Mouse (Mus musculus) ES-E14 (cell line): Measurements from ENCODE around the gene Sowahb. TPM values are rescaled to one million over a fixed set of nuclear protein-coding genes. Genes with fewer than 3 reads are reported as not detected.

Experiments used
- DNase-seq: peaks from one replicate; pipeline ENCODE4 v3.0.0-alpha.2; 2013; ENCODE audit warnings: low read depth, low spot score
- H3K27ac ChIP-seq: 2 replicates; pipeline ENCODE4 v1.5.1; 2012; ENCODE audit warnings: low read depth, mild to moderate bottlenecking, low read length, moderate library complexity, mixed read lengths; ENCODE audit not compliant: poor library complexity, insufficient read depth, severe bottlenecking
- H3K36me3 ChIP-seq: 2 replicates; pipeline ENCODE4 v1.6.1; 2012; ENCODE audit warnings: mild to moderate bottlenecking, low read length, moderate library complexity, mixed read lengths; ENCODE audit not compliant: control insufficient read depth, poor library complexity, insufficient read depth, severe bottlenecking
- H3K4me1 ChIP-seq, 2 experiments: fragments of 150-350 bp in 1 of 2; sonication (generic) in 1 of 2; 2 replicates each; pipeline ENCODE4 v1.6.1; 2012; ENCODE audit warnings: low read length in 2 of 2, mild to moderate bottlenecking in 1 of 2, mixed read lengths in 1 of 2; ENCODE audit not compliant: control insufficient read depth in 2 of 2, insufficient read depth in 2 of 2, poor library complexity in 1 of 2
- H3K4me3 ChIP-seq, 2 experiments: fragments of 150-350 bp in 1 of 2; sonication (generic) in 1 of 2; 2 replicates each; pipeline ENCODE4 v1.5.1; 2012; ENCODE audit warnings: low read length in 2 of 2, low read depth in 1 of 2, mild to moderate bottlenecking in 1 of 2, mixed read lengths in 1 of 2; ENCODE audit not compliant: insufficient read depth in 1 of 2, poor library complexity in 1 of 2, severe bottlenecking in 1 of 2
- H3K9ac ChIP-seq: 2 replicates; pipeline ENCODE4 v1.6.1; 2012; ENCODE audit warnings: low read depth, mild to moderate bottlenecking, low read length, mixed read lengths; ENCODE audit not compliant: poor library complexity, insufficient read depth, severe bottlenecking
- H3K9me3 ChIP-seq: fragments of 150-350 bp; sonication (generic); 2 replicates; pipeline ENCODE4 v1.6.1; 2012; ENCODE audit warnings: low read depth, mild to moderate bottlenecking, low read length; ENCODE audit not compliant: control insufficient read depth, insufficient read depth
- CHD2 ChIP-seq: IDR thresholded peaks from 2 replicates; pipeline ENCODE4 v1.6.1; 2014; ENCODE audit warnings: mild to moderate bottlenecking, low read depth, low read length, inconsistent platforms
- HCFC1 ChIP-seq: IDR thresholded peaks from 2 replicates; pipeline ENCODE4 v1.6.1; 2012; ENCODE audit warnings: low read length, inconsistent platforms, borderline replicate concordance; ENCODE audit not compliant: insufficient read depth
- MAFK ChIP-seq: IDR thresholded peaks from 2 replicates; pipeline ENCODE4 v1.6.1; 2014; ENCODE audit warnings: mild to moderate bottlenecking, low read depth, low read length, inconsistent platforms; ENCODE audit not compliant: insufficient read depth
- ZC3H11A ChIP-seq: IDR thresholded peaks from 2 replicates; pipeline ENCODE4 v1.6.1; 2012; ENCODE audit warnings: low read depth, mild to moderate bottlenecking, inconsistent platforms, low read length, borderline replicate concordance
- ZNF384 ChIP-seq: IDR thresholded peaks from 2 replicates; pipeline ENCODE4 v1.6.1; 2012; ENCODE audit warnings: low read depth, low read length, inconsistent platforms
- in situ Hi-C, 2 experiments: fragments of 600-800 bp; cut with MboI; formaldehyde crosslinking; loops; one replicate each; pipeline ENCODE4 v1.15.1; 2025; ENCODE audit warnings: low sequenced_read_pairs in 2 of 2, inconsistent platforms in 1 of 2; ENCODE audit not compliant: unreplicated experiment in 2 of 2
- total RNA-seq: library from RNA; depleted of rRNA; stranded (reverse); fragments of 300-350 nt; gene quantifications from 2 replicates; pipeline ENCODE4 v1.2.3, GENCODE M21; 2012

The Sowahb gene
- total RNA-seq, 1 experiment, result 1.9 TPM

DNA sequence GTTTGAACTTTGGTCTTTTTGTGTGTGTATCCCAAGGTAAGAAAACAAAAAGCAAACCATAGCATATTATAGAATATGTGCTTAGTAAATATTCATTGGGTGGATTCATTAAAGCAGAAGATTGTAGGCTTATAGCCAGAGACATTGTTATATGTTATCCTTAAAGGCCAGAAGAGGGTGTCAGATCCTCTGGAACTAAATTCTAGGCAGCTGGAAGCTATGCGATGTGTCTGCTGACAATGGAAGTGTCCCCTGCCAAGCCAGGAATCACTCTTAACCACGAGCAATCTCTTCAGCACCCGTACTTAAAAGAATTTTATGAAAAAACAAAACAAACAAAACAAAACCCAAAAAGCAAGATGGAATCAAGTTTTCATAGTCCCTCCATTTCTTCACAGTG, 27.1 kb downstream of the Sowahb start:
- in situ Hi-C loops, result no loop called here
- H3K9me3 ChIP-seq, result no peaks in the 10 kb centered on the region

GRCm38 (mm10) chr5:93008256-93008655, 36.6 kb downstream of the Sowahb start:
- H3K4me1 ChIP-seq, result peaks cover 0 to 5% of the 10 kb centered on the region in 2 experiments; a peak in 1 of 4 replicates
- H3K36me3 ChIP-seq, result no peaks in the 10 kb centered on the region
- in situ Hi-C loops, result no loop called here
- no peak for DNase-seq
- H3K9ac ChIP-seq, result no peak overlapping the region
- H3K9me3 ChIP-seq, result no peaks in the 10 kb centered on the region
- no peak overlapping the region for H3K27ac ChIP-seq
- no peak overlapping the region for H3K4me3 ChIP-seq
- no peak for TF ChIP-seq CHD2
- TF ChIP-seq MAFK, result no peak
- TF ChIP-seq HCFC1, result no peak
- TF ChIP-seq ZNF384, result no peak
- TF ChIP-seq ZC3H11A, result no peak

More for the DNA sequence above, 27.1 kb downstream of the Sowahb start:
- no peak for DNase-seq
- Histone ChIP-seq H3K4me1 (peaks cover 0 to 10% of the 10 kb centered on the region in 2 experiments; a peak in 2 of 4 replicates), H3K27ac (no peak overlapping the region), H3K9ac (no peak overlapping the region), H3K4me3 (no peak overlapping the region), H3K36me3 (no peaks in the 10 kb centered on the region)
- no peak for TF ChIP-seq CHD2
- TF ChIP-seq ZNF384, result no peak

DNA sequence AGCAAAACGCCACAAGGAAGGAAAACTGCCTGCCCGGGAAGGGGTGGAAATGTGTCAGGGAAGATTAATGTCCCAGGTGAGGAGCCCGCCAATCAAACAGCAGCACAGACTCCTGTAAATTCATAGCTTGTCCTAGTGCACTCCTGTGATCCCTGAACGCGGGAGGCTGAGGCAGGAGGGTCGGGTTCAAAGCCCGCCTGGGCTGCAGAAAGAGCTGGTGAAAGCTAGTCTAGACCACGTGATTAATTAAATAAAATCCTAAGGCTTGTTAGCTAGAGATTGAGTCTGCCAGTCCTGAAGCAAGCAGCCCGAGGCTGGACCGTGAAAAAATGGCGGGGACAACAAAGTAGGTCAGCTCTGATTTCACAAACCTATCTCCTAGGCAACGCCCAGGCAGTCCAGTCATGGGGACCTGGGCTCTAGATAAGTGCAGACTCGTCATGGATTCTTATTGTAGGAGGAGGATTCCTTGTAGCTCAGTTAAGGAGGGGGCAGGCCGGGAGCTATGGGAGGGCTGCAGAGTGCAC, 38.9 kb downstream of the Sowahb start:
- Histone ChIP-seq H3K4me3 (peak overlapping the region; percentile 61 to 71), H3K27ac (peak overlapping the region; percentile 80; the same call in 1 of the 2 replicates), H3K36me3 (no peaks in the 10 kb centered on the region), H3K9ac (peak overlapping the region; percentile 69), H3K4me1 (peaks cover 0 to 5% of the 10 kb centered on the region in 2 experiments; a peak in 1 of 4 replicates), H3K9me3 (no peaks in the 10 kb centered on the region)
- DNase-seq, result no peak
- in situ Hi-C loops, result no loop called here
- TF ChIP-seq HCFC1, result no peak
- no peak for TF ChIP-seq ZNF384
- TF ChIP-seq CHD2, result no peak
- no peak for TF ChIP-seq ZC3H11A
- TF ChIP-seq MAFK, result no peak

- TF ChIP-seq MAFK (peak; percentile 23; the same call in 1 of the 2 replicates), CHD2 (no peak)
- Histone ChIP-seq H3K9ac (peak overlapping the region; percentile 69), H3K4me1 (peaks cover 0 to 5% of the 10 kb centered on the region in 2 experiments; a peak in 1 of 4 replicates), H3K27ac (peak overlapping the region; percentile 80; the same call in 1 of the 2 replicates), H3K9me3 (no peaks in the 10 kb centered on the region), H3K36me3 (no peaks in the 10 kb centered on the region), H3K4me3 (peak overlapping the region; percentile 61 to 71)
- in situ Hi-C loops, result no loop called here
- no peak for DNase-seq
Measured at GRCm38 (mm10) chr5:93005229-93005814, 39.5 kb downstream of the Sowahb start.

- Histone ChIP-seq H3K9ac (no peak overlapping the region), H3K4me1 (peaks cover 0 to 5% of the 10 kb centered on the region in 2 experiments; a peak in 1 of 4 replicates), H3K9me3 (no peaks in the 10 kb centered on the region), H3K36me3 (no peaks in the 10 kb centered on the region), H3K27ac (no peak overlapping the region), H3K4me3 (no peak overlapping the region)
- TF ChIP-seq ZC3H11A (no peak), CHD2 (no peak), ZNF384 (no peak), MAFK (no peak), HCFC1 (no peak)
- DNase-seq, result no peak
- in situ Hi-C loops, result no loop called here
Measured at GRCm38 (mm10) chr5:93002615-93003014, 42.2 kb downstream of the Sowahb start.
